Mouse (Mus musculus) 3T3-L1 (cell line): ENCODE data around the gene Srebf2.
"Not testable (repeated sequence)": the region's sequence is repeated elsewhere in the genome, so short reads cannot be mapped to it uniquely, and the experiment has no call there.

Source experiments
- DNase-seq: peaks from one replicate; pipeline ENCODE4 v3.0.0-alpha.2; 2015; ENCODE audit warnings: low read depth, low spot score

The Srebf2 gene

DNA sequence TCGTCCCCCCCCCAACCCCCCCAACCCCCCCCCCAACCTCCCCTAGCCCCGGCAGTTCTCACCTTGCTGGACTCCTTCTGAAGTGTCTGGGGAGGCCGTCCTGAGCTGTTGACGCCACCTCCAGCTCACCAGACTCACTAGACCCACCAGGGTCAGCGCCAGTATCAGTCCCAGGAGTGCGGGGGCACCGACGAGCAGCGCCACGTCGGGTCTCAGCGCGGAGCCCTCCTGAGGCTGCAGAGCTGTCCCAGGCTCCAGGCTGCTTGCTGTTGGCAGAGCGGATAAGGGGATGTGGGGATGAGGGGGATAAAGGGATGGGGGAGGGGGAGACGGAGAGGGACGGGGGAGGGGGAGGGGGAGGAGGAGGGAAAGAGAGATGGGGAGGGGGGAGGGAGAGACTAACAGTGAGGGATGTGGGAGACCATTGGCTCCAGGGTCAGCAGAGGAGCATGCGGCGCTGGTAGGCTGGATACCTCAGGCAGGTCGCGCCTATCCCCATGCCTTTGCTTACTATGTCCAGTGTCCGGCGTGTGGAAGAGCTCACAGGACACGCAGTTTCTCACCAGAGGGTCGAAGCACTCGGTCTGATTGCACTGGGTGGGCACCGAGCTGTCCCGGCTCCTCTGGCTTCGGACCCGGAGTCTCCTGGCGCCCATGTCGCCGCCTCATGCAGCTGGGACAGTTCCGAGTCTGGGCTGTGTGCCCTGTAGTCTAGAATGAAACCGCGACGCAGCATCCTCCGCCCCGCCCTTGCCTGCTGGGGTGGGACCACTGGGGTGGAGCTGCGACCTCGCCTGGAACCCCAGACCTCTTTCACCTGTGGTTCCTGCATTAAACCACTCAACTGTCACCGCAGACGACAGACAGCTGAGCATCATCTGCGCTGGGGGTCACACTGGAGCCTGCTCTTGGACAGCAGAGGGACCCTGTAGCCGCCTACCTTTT lies 76.9 kb downstream of the Srebf2 start, which contains the start of gene Tnfrsf13c:
TSS of gene Tnfrsf13c (minus strand) at position 713 of the 945 bp plus-strand sequence.
- DNase-seq: no peak

DNA sequence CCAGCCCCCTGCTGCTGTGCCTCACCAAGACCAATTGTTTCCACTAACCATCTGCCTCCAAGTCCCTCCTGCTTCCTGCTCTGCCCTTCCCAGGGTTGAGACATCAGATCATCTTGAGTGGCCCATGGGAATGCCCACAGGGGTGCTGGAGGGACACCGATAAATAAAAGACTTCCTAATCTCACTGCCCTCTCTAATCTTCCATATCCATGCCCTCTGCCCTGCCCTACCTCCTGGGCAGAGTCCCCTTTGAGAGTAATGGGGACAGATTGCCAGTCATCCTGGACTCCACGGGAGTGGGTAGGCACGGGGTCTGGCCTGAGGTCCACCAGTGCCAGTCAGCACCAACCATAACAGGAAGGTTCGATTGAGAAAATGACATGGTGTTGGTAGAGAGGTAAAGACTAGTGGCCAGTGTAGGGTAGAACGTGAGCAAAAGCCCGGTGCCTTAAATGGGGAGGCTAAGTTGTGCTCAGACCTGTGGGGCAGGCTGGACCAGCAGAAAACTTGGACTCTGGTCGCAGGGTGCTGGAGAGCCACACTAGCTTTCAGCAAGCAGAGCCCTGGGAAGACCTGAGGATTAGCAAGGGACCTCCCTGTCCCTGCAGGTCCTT lies 77.7 kb downstream of the Srebf2 start:
- DNase-seq: no peak

DNA sequence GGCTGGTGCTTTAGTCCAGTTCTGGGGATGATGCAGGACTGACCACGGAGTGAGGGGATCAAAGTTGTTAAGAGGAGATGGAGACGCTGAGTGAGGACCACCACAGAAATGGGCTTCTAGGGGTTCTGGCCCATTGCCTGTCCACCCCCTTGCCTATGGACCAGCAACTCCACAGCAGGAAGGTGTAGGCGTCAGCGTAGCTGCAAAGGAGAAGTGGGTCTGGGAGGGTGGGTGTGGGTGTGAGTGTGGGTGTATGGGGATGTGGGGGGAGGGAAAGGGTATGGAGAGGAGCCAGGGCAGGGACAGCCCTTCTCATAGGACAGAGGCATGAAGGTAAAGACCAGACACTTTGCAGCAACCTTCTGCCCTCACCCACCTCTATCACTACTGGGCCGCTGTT lies 78.8 kb downstream of the Srebf2 start:
- no peak for DNase-seq

DNA sequence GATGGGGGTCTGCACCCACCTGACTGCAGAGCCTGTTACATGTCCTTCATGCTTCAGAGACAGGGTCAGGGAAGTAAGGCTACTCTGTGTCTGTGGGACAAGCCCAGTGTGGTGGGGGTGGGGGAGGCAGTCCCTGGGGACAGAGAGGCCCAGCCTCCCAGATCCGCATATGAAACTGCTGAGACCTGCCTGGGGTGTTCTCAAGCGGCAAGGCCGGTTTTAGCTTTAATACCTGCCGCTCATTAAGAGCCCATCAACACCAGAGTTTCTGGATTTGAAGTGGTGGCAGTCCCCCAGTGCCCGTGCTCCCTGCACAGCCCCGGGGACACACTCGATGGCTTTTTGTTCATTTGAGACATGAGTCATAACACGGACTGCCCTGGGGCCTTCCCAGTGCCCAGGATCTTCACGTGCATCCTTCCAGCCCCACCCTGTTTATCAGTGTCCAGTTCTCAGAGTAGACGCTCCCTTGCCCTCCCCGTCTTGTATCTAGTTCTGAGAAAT lies 82.6 kb downstream of the Srebf2 start:
- peak; percentile 42 for DNase-seq

DNA sequence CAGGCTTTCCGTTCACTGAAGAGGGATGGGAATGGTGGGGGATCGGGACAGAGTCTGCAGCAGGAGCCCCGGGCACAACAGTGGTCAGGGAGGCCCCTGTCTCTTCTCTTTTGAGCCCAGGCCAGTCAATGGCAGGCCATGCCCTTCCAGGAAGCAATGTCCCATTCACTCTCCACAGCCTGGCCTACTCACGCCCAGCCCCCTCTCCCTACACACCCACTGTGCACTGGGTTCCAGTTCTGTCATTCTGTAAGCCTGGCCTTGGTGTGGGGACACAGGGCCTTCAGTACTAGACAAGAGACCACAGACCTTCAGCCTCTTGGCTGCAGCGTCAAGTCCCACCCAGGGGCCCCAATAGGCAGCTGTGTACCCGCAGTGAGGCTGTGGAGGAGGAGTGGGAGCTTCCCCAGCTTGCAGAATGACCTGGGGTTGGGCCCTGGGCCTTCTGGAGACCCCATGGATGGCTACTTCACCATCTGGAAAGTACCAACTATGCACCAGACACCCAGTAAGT lies 83.2 kb downstream of the Srebf2 start:
- DNase-seq: no peak

DNA sequence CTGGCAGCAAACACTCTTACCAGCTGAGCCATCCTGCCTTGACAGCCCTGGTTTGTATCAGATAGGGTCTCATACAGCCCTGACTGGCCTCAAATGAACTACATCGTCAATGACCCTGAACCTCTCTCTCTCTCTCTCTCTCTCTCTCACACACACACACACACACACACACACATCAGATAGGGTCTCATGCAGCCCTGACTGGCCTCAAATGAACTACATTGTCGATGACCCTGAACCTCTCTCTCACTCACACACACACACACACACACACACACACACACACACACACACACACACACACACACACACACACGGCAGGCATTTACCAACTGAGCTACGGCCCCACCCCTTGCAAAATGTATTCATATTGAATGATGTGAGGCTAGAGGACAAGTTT lies 84.1 kb downstream of the Srebf2 start:
- no peak for DNase-seq

DNA sequence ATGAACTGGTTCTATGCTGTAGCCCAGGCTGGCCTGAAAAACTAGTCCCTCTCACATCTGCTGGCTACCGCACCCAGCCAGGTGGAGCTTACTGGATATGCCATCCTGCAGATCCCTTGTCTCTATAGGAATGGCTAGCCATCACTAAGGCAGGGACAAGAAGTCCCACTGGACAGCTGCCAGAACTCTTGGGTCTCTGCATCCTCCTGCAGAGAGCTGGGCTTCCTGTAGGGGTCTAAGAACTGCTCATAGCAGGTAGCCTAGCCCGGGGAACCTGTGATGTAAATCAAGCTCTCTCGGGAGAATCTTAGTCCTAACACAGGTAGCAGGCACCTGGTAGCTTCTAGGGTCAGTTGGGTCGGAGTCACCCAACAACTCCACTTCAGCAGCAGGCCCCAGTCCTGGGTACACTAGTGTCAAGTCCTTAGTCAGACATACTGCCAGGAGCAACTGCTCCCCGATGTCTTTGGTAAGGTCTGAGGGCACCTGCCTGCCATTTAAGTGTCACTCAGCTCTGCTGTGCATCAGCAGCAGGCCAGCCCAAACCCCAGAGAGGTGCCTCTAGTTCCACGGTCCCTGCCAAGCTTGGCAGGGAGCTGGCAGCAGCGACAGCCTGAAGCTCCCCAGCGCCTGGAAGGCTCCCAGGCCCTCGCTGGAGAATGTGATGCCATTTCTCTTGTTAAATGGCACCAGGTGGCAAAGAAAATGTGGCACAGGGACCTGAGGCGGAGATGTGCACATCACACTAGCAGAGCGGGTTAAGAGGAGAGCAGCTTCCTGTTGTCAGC lies 84.8 kb downstream of the Srebf2 start:
- no peak for DNase-seq

DNA sequence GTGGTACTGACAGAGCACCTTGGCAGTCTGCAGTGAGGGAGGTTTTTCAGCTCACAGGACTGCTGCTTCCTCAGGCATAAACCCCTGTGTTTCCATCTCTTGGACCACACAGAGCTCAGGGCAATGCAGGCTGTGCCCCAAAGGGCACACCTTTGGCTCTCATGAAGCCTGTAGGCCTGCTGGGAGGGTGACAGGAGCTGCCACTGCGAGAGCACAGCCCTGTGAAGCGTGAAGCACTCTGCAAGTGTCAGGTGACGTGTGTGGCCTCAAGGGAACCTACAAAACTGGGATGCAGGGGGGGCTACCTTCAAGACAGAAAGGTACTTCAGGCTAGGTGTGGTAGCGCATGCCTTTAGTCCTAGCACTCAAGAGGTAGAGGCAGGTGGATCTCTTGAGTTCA lies 85.7 kb downstream of the Srebf2 start:
- no peak for DNase-seq

DNA sequence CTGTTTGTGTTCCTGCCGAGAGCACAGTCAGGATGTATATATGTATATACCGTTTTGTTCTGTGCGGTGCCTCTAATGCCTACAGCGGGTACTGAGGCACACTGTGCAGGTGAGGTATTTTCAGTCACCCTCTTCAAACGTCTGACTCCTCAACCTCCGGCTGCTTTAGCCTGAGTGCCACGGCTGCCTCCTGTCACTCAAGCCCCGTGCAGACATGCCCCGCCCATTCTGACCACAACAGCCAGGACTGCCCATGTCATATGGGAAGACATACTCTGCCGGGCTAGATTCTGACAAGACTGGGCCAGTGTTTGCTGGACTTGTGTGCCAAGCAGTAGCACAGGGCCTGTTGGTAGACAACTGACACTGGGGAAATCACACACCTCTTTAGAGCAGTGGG lies 88.7 kb downstream of the Srebf2 start:
- peak; percentile 41 for DNase-seq

DNA sequence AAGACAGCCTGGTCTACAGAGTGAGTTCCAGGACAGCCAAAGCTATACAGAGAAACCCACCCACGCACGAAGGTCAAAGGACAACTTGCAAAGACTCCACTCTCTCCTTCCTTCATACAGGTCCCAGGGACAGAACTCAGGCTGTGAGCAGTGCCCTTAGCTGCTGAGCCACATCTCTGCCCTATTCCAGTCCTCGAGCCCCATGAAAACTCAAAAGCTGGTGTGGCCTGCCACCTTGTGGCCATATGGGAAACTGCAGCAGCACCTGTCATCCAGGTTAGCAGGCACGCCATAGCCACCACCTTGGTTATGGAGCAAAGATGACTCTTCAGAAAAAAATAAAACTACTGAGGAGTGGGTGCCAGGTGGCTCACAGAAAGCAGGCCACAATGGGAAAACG lies 89.6 kb downstream of the Srebf2 start:
- DNase-seq: peak; percentile 83

DNA sequence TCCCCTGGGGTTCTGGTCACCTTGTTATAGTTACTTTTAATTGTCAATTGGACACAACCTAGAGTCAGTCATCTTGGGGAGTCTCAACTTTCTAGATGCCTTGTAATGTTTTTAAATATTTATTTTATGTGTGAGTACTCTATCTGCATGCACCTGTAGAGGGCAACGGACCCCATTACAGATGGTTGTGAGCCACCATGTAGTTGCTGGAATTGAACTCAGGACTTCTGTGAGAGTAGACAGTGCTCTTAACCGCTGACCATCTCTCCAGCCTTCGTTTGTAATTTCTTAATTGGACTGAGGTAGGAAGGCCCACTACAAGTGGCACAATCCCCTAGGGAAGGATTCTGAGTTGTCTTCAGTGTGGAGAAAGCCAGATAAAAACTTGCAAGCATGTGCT lies 96.3 kb downstream of the Srebf2 start:
- no peak for DNase-seq

DNA sequence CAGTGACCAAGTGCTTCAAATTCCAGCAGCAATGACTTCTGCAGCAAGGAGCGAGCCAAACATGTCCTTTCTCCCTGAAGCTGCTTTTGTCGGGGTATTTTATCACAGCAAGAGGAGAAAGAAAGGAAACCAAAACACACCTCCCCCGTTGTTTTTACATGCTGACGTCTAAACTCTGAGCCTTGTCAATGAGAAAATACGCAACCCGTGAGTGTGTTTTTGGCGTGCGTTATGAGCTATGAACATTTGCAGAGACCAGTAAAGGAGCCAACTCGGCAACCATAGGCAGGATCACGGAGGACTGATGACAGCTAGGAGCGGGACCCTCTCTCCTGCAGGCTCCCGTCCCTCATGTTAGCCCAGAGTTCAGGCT lies 96.7 kb downstream of the Srebf2 start:
- DNase-seq: no peak

DNA sequence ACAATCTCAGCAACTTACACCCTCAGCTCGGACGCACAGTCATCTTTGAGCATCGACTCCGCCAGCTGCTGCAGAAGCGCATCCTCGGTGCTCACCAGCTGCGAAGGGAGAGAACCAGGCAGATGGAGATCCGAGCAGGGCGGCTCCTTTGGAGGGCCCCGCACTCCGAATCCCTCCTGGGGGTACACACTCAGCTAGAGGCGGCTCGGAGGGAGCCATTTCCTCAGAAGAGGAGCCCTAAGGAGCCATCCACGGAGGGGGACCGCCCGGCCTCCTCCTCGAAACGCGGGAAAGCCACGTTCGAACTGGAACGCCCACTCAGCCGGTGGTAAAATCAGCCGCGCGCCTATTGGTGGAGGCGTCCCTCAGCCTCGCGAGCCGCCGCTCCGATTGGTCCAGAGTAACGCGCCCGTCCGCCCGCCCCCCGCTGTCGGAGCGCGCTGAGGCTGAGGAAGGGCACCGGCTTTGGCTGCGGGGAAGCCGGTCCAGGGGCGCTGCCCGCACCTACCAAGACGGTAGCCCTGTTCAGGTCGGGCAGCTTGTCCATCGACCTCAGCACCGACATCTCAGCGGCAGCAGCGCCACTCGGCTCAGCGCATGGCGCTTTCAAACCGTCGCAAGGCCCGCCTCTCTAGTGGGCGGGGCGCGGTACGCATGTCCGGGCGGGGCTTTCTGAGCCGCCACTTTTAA lies 97.3 kb downstream of the Srebf2 start, which contains the start of gene Cenpm:
TSS of gene Cenpm (minus strand) at position 634 of the 690 bp plus-strand sequence.
- peak; percentile 89 for DNase-seq

DNA sequence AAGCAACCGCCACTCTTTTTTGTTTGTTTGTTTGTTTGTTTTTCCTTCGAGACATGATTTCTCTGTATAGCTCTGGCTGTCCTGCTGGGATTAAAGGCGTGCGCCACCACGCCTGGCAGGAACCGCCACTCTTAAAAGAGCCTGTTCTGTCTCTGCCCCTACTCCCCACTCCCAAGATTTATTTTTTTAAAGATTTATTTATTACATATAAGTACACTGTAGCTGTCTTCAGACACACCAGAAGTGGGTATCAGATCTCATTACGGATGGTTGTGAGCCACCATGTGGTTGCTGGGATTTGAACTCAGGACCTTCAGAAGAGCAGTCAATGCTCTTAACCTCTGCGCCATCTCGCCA lies 97.8 kb downstream of the Srebf2 start:
- DNase-seq: not testable (repeated sequence)

DNA sequence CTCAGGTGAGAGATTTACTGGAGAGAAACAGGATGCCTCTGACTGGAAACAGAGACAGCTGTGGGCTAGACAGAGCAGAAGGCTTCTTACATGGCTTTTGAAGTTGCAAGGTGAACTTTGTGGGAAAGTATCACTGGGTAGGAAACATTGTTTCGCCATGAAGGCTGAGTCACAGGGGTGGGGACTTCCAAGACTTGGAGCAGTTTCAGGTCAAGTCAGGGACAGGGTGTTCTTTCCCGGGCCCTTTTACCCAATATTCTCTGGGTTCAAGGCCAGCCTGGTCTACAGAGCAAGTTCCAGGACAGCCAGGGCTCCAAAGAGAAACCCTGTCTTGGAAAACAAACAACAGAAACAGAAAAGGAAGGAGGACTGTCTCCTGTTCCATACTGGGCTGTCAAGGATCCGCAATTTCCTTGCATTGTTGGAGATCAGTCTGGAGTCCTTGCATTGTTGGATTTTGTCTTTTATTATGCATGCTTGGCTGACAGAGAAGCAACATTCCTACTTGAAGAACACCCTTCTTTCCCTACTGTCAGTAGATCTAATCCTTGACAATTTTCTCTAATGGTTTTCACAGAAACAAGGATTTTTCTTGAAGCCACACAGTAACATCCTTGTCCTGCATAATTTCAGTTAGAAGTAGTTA lies 100.3 kb downstream of the Srebf2 start:
- peak; percentile 66 for DNase-seq

DNA sequence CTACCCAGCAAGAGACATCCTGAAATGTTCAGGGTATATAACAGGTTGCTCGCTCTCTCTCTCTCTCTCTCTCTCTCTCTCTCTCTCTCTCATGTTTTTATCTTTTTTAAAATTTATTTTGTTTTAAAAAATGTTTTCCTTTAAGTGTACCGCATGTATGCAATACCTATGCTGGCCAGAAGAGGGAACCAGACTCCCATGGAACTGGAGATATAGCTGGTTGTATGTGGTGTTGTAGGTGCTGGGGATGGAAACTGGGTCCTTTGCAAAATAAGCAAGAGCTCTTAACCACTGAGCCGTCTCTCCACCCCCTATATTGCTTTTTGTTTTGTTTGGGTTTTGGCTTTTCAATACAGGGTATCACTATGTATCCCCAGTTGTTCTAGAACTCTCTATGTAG lies 104.6 kb downstream of the Srebf2 start:
- no peak for DNase-seq

DNA sequence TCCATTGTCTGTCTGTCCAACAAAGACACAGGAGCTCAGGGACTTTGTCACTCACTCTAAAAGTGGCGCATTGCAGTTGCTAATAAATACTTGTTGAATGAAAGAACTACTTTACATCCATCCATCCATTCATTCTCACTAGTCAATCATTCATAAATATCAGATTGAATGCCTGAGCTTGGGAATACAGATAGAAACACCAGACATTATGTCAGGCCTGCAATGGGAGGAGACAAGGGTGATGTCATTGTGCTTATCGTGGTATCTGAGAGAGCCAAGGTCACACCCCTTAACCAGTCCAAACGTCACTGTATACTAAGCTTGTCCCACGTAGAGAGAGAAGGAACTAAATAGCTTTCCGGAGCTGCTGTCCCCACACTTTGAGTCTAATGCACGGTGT lies 105.1 kb downstream of the Srebf2 start, which contains the start of gene 1500009C09Rik:
TSS of gene 1500009C09Rik (plus strand) at position 301 of the 400 bp plus-strand sequence.
- DNase-seq: no peak
